Mouse (Mus musculus): ENCODE results near the gene Med6.

DNA sequence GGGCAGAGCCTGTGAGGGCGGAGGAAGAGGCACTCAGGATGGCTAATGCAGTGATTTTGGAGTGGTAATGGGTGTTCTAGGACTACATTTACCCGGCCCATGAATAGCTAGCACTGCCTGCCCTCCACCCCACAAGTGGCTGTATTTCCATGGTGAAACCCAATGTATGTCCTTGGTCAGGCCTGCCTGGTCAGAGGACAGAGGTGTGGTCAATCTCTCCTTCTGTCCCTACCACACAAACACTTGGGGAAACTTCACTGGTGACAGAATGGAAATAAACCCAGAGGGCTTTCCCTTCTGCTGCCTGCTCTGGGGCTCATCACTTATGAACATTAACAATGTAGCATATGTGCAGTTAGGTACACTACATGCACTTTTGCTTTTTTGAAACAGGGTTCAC, 38.4 kb upstream of the Med6 start:
- TF ChIP-seq CTCF (IDR thresholded peaks at IDR 0.05) (no peak), EP300 (IDR thresholded peaks at IDR 0.05) (no peak)

Measured in lung, postnatal 0 days (tissue).